Mouse (Mus musculus) embryonic facial prominence, embryonic 14.5 days (tissue): ENCODE measurements around the gene Fcrl1. TPM values are rescaled to one million over a fixed set of nuclear protein-coding genes. Genes with fewer than 3 reads are reported as not detected.

Experiments used
- ATAC-seq: fragments of 200-750 bp; cut with Nextera tagmentation; 2 replicates; pipeline ENCODE4 v1.8.0; 2017; ENCODE audit warnings: low read depth, moderate number of reproducible peaks, moderate TSS enrichment
- DNase-seq: peaks from one replicate; pipeline ENCODE4 v3.0.0-alpha.2; 2015; ENCODE audit warnings: low spot score
- H3K27ac ChIP-seq: fragments of 300-500 bp; sonication (generic); replicated peaks from 2 replicates; pipeline ENCODE4 v1.5.1; 2014; ENCODE audit warnings: low read depth, mild to moderate bottlenecking, low read length, moderate library complexity
- H3K27me3 ChIP-seq: fragments of 300-500 bp; sonication (generic); replicated peaks from 2 replicates; pipeline ENCODE4 v1.6.1; 2014; ENCODE audit warnings: low read length; ENCODE audit not compliant: control insufficient read depth, insufficient read depth
- H3K36me3 ChIP-seq: fragments of 300-500 bp; sonication (generic); 2 replicates; pipeline ENCODE4 v1.6.1; 2014; ENCODE audit warnings: low read length, mixed read lengths; ENCODE audit not compliant: control insufficient read depth, insufficient read depth
- H3K4me1 ChIP-seq: fragments of 300-500 bp; sonication (generic); 2 replicates; pipeline ENCODE4 v1.6.1; 2014; ENCODE audit warnings: antibody characterized with exemption, low read length; ENCODE audit not compliant: control insufficient read depth, insufficient read depth
- H3K4me2 ChIP-seq: fragments of 300-500 bp; sonication (generic); 2 replicates; pipeline ENCODE4 v1.6.1; 2014; ENCODE audit warnings: low read depth, mild to moderate bottlenecking, low read length, moderate library complexity, mixed read lengths
- H3K4me3 ChIP-seq: fragments of 300-500 bp; sonication (generic); 2 replicates; pipeline ENCODE4 v1.5.1; 2014; ENCODE audit warnings: low read depth, mild to moderate bottlenecking, low read length
- H3K9ac ChIP-seq: fragments of 300-500 bp; sonication (generic); 2 replicates; pipeline ENCODE4 v1.6.1; 2014; ENCODE audit warnings: low read depth, mild to moderate bottlenecking, low read length, moderate library complexity, mixed read lengths
- H3K9me3 ChIP-seq: fragments of 300-500 bp; sonication (generic); 2 replicates; pipeline ENCODE4 v1.6.1; 2016; ENCODE audit warnings: low read length; ENCODE audit not compliant: control insufficient read depth
- WGBS: fragments of 180-500 bp; shearing (Covaris S2); extraction: QIAGEN DNeasy Blood & Tissue Kit; methylation state at CpG from one replicate; pipeline ENCODE4 v1.1.7; 2014; 5-methylcytosine and 5-hydroxymethylcytosine counted together
- polyA plus RNA-seq: library from polyadenylated mRNA; unstranded; fragments of >200 nt; fragmentation: Nextera tagmentation; extraction: Ambion mirVana; gene quantifications from 2 replicates; pipeline ENCODE4 v1.2.1, GENCODE M21; 2014

Gene Fcrl1
- polyA plus RNA-seq, 1 experiment from 2014 or later, result 0.11 TPM

GRCm38 (mm10) chr3:87399906-87400305 is 23.7 kb downstream of the Fcrl1 start:
- Histone ChIP-seq H3K9me3 (no peaks in the 10 kb centered on the region), H3K4me1 (no peaks in the 10 kb centered on the region), H3K27me3 (no peaks in the 10 kb centered on the region), H3K4me2 (no peak overlapping the region), H3K27ac (no peak overlapping the region), H3K4me3 (no peak overlapping the region), H3K36me3 (no peaks in the 10 kb centered on the region), H3K9ac (no peak overlapping the region)
- DNase-seq (no peak), ATAC-seq (no peak)
- 83% methylated on average over 4 of the region's 4 CpGs for WGBS

GRCm38 (mm10) chr3:87401321-87401720 is 25.1 kb downstream of the Fcrl1 start:
- ATAC-seq, result no peak
- H3K36me3 ChIP-seq, result no peaks in the 10 kb centered on the region
- peak; percentile 4 for DNase-seq
- no peak overlapping the region for H3K4me3 ChIP-seq
- H3K9ac ChIP-seq, result no peak overlapping the region
- no peaks in the 10 kb centered on the region for H3K27me3 ChIP-seq
- WGBS, result 60% methylated on average over 5 of the region's 5 CpGs
- no peak overlapping the region for H3K4me2 ChIP-seq
- no peak overlapping the region for H3K27ac ChIP-seq
- no peaks in the 10 kb centered on the region for H3K4me1 ChIP-seq
- H3K9me3 ChIP-seq, result no peaks in the 10 kb centered on the region

- Histone ChIP-seq H3K9ac (no peak overlapping the region), H3K4me1 (no peaks in the 10 kb centered on the region), H3K9me3 (no peaks in the 10 kb centered on the region), H3K4me3 (no peak overlapping the region), H3K27me3 (no peaks in the 10 kb centered on the region), H3K4me2 (no peak overlapping the region), H3K36me3 (no peaks in the 10 kb centered on the region), H3K27ac (no peak overlapping the region)
- 24% methylated on average over 4 of the region's 4 CpGs for WGBS
- ATAC-seq (no peak), DNase-seq (peak; percentile 34)
Observed at GRCm38 (mm10) chr3:87408171-87408570, 32.0 kb downstream of the Fcrl1 start.

- no peak for DNase-seq
- ATAC-seq, result no peak
- Histone ChIP-seq H3K36me3 (no peaks in the 10 kb centered on the region), H3K9me3 (no peaks in the 10 kb centered on the region), H3K4me3 (no peak overlapping the region), H3K4me1 (no peaks in the 10 kb centered on the region), H3K9ac (no peak overlapping the region), H3K4me2 (no peak overlapping the region), H3K27ac (no peak overlapping the region), H3K27me3 (no peaks in the 10 kb centered on the region)
- 85% methylated on average over 4 of the region's 4 CpGs for WGBS
Observed at GRCm38 (mm10) chr3:87409196-87409935, 33.2 kb downstream of the Fcrl1 start.

DNA sequence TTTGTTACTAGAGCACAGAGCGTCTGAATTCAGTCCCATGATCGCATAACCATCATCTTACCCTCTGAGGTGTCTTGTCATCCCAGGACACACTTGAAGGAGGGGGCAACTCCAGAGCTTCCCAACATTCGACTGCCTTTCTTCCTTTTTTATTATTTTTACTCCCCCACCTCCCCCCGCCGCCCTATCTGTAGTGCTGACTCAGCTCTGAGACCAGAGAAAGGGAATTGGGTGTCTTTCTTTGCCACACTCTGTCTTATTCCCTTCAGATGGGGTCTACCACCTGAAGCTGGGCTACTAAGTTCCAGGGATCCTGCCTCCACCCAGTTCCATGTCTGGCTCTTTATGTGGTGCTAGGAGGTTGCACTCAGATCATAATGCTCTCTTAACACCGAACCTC is 34.4 kb downstream of the Fcrl1 start:
- H3K27ac ChIP-seq, result no peak overlapping the region
- no peak overlapping the region for H3K9ac ChIP-seq
- no peaks in the 10 kb centered on the region for H3K27me3 ChIP-seq
- no peak overlapping the region for H3K4me3 ChIP-seq
- no peak for DNase-seq
- no peaks in the 10 kb centered on the region for H3K9me3 ChIP-seq
- 80% methylated on average over 6 of the region's 6 CpGs for WGBS
- no peak overlapping the region for H3K4me2 ChIP-seq
- no peaks in the 10 kb centered on the region for H3K4me1 ChIP-seq
- H3K36me3 ChIP-seq, result no peaks in the 10 kb centered on the region
- ATAC-seq, result no peak

DNA sequence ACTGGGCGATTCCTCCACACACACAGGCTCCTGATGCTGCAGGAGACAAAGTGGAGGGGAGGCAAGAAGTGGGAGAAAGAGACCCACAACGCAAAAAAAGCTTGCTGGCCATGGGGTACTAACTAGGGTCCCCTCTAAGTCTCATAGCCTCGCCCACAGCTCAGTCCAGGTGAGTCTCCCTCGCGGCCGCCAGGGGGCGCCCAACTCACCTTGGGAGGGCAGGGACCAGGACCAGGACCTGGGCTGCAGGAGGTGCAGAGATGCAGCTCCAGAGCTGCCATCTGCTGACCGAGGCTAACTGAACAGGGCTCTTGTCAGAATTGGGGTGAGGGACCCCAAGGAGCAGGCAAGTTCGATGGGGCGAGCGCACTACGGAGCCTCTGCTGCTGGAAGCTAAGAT is 35.0 kb downstream of the Fcrl1 start:
- Histone ChIP-seq H3K9ac (no peak overlapping the region), H3K4me2 (no peak overlapping the region), H3K4me1 (no peaks in the 10 kb centered on the region), H3K27me3 (no peaks in the 10 kb centered on the region), H3K9me3 (no peaks in the 10 kb centered on the region), H3K4me3 (no peak overlapping the region), H3K27ac (no peak overlapping the region), H3K36me3 (no peaks in the 10 kb centered on the region)
- 10% methylated on average over 12 of the region's 12 CpGs for WGBS
- ATAC-seq (peak; percentile 50; the same call in 1 of the 2 replicates), DNase-seq (peak; percentile 41)

GRCm38 (mm10) chr3:87420645-87421044 is 44.5 kb downstream of the Fcrl1 start:
- Histone ChIP-seq H3K4me3 (no peak overlapping the region), H3K4me2 (no peak overlapping the region), H3K27ac (no peak overlapping the region), H3K9me3 (no peaks in the 10 kb centered on the region), H3K9ac (no peak overlapping the region), H3K27me3 (no peaks in the 10 kb centered on the region), H3K4me1 (no peaks in the 10 kb centered on the region), H3K36me3 (no peaks in the 10 kb centered on the region)
- ATAC-seq (no peak), DNase-seq (no peak)
- 50% methylated on average over 1 of the region's 1 CpGs for WGBS

DNA sequence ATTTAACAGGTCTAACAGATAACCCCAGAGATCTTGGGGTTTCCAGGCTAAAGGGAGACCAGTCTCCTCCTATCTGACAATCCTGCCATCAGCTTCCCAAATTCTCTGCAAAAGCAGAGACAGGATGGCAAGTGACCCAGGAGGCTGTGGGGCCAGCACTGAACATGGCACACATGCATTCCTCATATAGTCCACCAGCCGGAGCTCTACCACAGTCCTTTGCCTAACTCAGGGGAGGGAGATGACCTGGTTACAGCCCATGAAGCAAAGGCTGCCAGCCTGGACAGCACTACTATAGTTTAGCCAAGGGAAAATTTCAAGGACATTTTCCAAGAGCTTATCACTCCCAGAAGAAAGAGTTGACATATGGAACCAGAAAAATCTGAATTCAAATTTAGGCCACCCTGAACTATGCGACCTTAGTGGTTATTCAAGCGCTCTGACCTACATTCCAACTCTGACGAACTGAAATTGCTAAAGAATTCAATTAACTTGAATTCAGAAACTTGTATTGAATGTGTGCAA is 46.3 kb downstream of the Fcrl1 start:
- Histone ChIP-seq H3K4me3 (no peak overlapping the region), H3K27me3 (no peaks in the 10 kb centered on the region), H3K4me2 (no peak overlapping the region), H3K36me3 (no peaks in the 10 kb centered on the region), H3K9ac (no peak overlapping the region), H3K4me1 (no peaks in the 10 kb centered on the region), H3K9me3 (no peaks in the 10 kb centered on the region), H3K27ac (no peak overlapping the region)
- ATAC-seq, result no peak
- WGBS, result 73% methylated on average over 4 of the region's 4 CpGs
- DNase-seq, result no peak

GRCm38 (mm10) chr3:87435479-87435878 is 59.3 kb downstream of the Fcrl1 start, which contains the start of gene Fcrl5:
Fcrl5 (plus strand) TSS chr3:87435773.
- WGBS, result 88% methylated on average over 5 of the region's 5 CpGs
- no peak within 1 kb of the TSS for H3K4me2 ChIP-seq
- ATAC-seq, result no peak
- no peak within 1 kb of the TSS for H3K9ac ChIP-seq
- H3K4me3 ChIP-seq, result no peak within 1 kb of the TSS
- H3K27ac ChIP-seq, result no peak within 1 kb of the TSS
- DNase-seq, result no peak
- H3K27me3 ChIP-seq, result no peaks in the 10 kb centered on the region
- no peaks in the 10 kb centered on the region for H3K4me1 ChIP-seq
- peaks cover 4% of the 10 kb centered on the region; the same call in 1 of the 2 replicates for H3K9me3 ChIP-seq
- no peaks in the 10 kb centered on the region for H3K36me3 ChIP-seq
